Mouse (Mus musculus): ENCODE measurements around the gene Fam234b. TPM values are rescaled to one million over a fixed set of nuclear protein-coding genes. Genes with fewer than 3 reads are reported as not detected.
A peak's percentile ranks its signal among the peaks of the same experiment; 100 is the strongest.

Gene Fam234b
- polyA plus RNA-seq, 1 experiment: 14.2 TPM

GRCm38 (mm10) chr6:135200122-135200957, 2.6 kb downstream of the Fam234b start:
- H3K27ac ChIP-seq (ENCODE audit: insufficient read depth, low read depth, low read length): peak overlapping the region; percentile 67; the same call in 1 of the 2 replicates
- WGBS: 60% methylated on average over 16 of the region's 16 CpGs
- no peaks in the 10 kb centered on the region for H3K27me3 ChIP-seq (replicated peaks; ENCODE audit: control insufficient read depth, insufficient read depth, low read length)
- H3K4me1 ChIP-seq (ENCODE audit: control insufficient read depth, insufficient read depth, low read length): no peaks in the 10 kb centered on the region
- H3K4me3 ChIP-seq (ENCODE audit: insufficient read depth, low read depth, low read length): no peak overlapping the region
- no peaks in the 10 kb centered on the region for H3K36me3 ChIP-seq (ENCODE audit: control insufficient read depth, insufficient read depth, low read length)
- DNase-seq: peak; percentile 74
- TF ChIP-seq CTCF (conservative IDR thresholded peaks at IDR 0.05; ENCODE audit: insufficient read depth, insufficient read length, low read depth, low read length): no peak

- 96% methylated on average over 6 of the region's 6 CpGs for WGBS
- Histone ChIP-seq H3K4me3 (ENCODE audit: insufficient read depth, low read depth, low read length) (no peak overlapping the region), H3K36me3 (ENCODE audit: control insufficient read depth, insufficient read depth, low read length) (no peaks in the 10 kb centered on the region), H3K27me3 (replicated peaks; ENCODE audit: control insufficient read depth, insufficient read depth, low read length) (no peaks in the 10 kb centered on the region), H3K27ac (ENCODE audit: insufficient read depth, low read depth, low read length) (no peak overlapping the region), H3K4me1 (ENCODE audit: control insufficient read depth, insufficient read depth, low read length) (no peaks in the 10 kb centered on the region)
- DNase-seq: no peak
- no peak for TF ChIP-seq CTCF (conservative IDR thresholded peaks at IDR 0.05; ENCODE audit: insufficient read depth, insufficient read length, low read depth, low read length)
- no peak for TF ChIP-seq POLR2A (IDR thresholded peaks at IDR 0.05; ENCODE audit: low read depth, low read length)
These were observed 4.9 kb downstream of the Fam234b start for GRCm38 (mm10) chr6:135202668-135203067.

GRCm38 (mm10) chr6:135203737-135204136, 6.0 kb downstream of the Fam234b start:
- no peaks in the 10 kb centered on the region for H3K36me3 ChIP-seq (ENCODE audit: control insufficient read depth, insufficient read depth, low read length)
- WGBS: 80% methylated on average over 6 of the region's 6 CpGs
- H3K27ac ChIP-seq (ENCODE audit: insufficient read depth, low read depth, low read length): no peak overlapping the region
- no peaks in the 10 kb centered on the region for H3K27me3 ChIP-seq (replicated peaks; ENCODE audit: control insufficient read depth, insufficient read depth, low read length)
- TF ChIP-seq POLR2A (IDR thresholded peaks at IDR 0.05; ENCODE audit: low read depth, low read length) (no peak), CTCF (conservative IDR thresholded peaks at IDR 0.05; ENCODE audit: insufficient read depth, insufficient read length, low read depth, low read length) (no peak)
- H3K4me3 ChIP-seq (ENCODE audit: insufficient read depth, low read depth, low read length): no peak overlapping the region
- H3K4me1 ChIP-seq (ENCODE audit: control insufficient read depth, insufficient read depth, low read length): no peaks in the 10 kb centered on the region
- no peak for DNase-seq

- Histone ChIP-seq H3K4me3 (ENCODE audit: insufficient read depth, low read depth, low read length) (no peak overlapping the region), H3K36me3 (ENCODE audit: control insufficient read depth, insufficient read depth, low read length) (no peaks in the 10 kb centered on the region), H3K27me3 (replicated peaks; ENCODE audit: control insufficient read depth, insufficient read depth, low read length) (no peaks in the 10 kb centered on the region), H3K4me1 (ENCODE audit: control insufficient read depth, insufficient read depth, low read length) (no peaks in the 10 kb centered on the region), H3K27ac (ENCODE audit: insufficient read depth, low read depth, low read length) (no peak overlapping the region)
- TF ChIP-seq POLR2A (IDR thresholded peaks at IDR 0.05; ENCODE audit: low read depth, low read length) (no peak), CTCF (conservative IDR thresholded peaks at IDR 0.05; ENCODE audit: insufficient read depth, insufficient read length, low read depth, low read length) (no peak)
- WGBS: 82% methylated on average over 4 of the region's 4 CpGs
- no peak for DNase-seq
These were observed 7.1 kb downstream of the Fam234b start for GRCm38 (mm10) chr6:135204869-135205268.

- Histone ChIP-seq H3K4me1 (ENCODE audit: control insufficient read depth, insufficient read depth, low read length) (no peaks in the 10 kb centered on the region), H3K4me3 (ENCODE audit: insufficient read depth, low read depth, low read length) (no peak overlapping the region), H3K27me3 (replicated peaks; ENCODE audit: control insufficient read depth, insufficient read depth, low read length) (no peaks in the 10 kb centered on the region), H3K27ac (ENCODE audit: insufficient read depth, low read depth, low read length) (no peak overlapping the region), H3K36me3 (ENCODE audit: control insufficient read depth, insufficient read depth, low read length) (no peaks in the 10 kb centered on the region)
- TF ChIP-seq CTCF (conservative IDR thresholded peaks at IDR 0.05; ENCODE audit: insufficient read depth, insufficient read length, low read depth, low read length) (no peak), POLR2A (IDR thresholded peaks at IDR 0.05; ENCODE audit: low read depth, low read length) (no peak)
- no peak for DNase-seq
- 82% methylated on average over 4 of the region's 4 CpGs for WGBS
These were observed 8.0 kb downstream of the Fam234b start for GRCm38 (mm10) chr6:135205802-135206201.

- H3K27me3 ChIP-seq (replicated peaks; ENCODE audit: control insufficient read depth, insufficient read depth, low read length): no peaks in the 10 kb centered on the region
- H3K27ac ChIP-seq (ENCODE audit: insufficient read depth, low read depth, low read length): no peak overlapping the region
- no peak overlapping the region for H3K4me3 ChIP-seq (ENCODE audit: insufficient read depth, low read depth, low read length)
- DNase-seq: no peak
- H3K4me1 ChIP-seq (ENCODE audit: control insufficient read depth, insufficient read depth, low read length): no peaks in the 10 kb centered on the region
- H3K36me3 ChIP-seq (ENCODE audit: control insufficient read depth, insufficient read depth, low read length): no peaks in the 10 kb centered on the region
- TF ChIP-seq CTCF (conservative IDR thresholded peaks at IDR 0.05; ENCODE audit: insufficient read depth, insufficient read length, low read depth, low read length): no peak
- TF ChIP-seq POLR2A (IDR thresholded peaks at IDR 0.05; ENCODE audit: low read depth, low read length): no peak
- WGBS: 76% methylated on average over 8 of the region's 8 CpGs
These were observed 9.1 kb downstream of the Fam234b start for GRCm38 (mm10) chr6:135206909-135207308.

GRCm38 (mm10) chr6:135211169-135211568, 13.4 kb downstream of the Fam234b start:
- 86% methylated on average over 7 of the region's 7 CpGs for WGBS
- Histone ChIP-seq H3K27ac (ENCODE audit: insufficient read depth, low read depth, low read length) (no peak overlapping the region), H3K4me1 (ENCODE audit: control insufficient read depth, insufficient read depth, low read length) (no peaks in the 10 kb centered on the region), H3K27me3 (replicated peaks; ENCODE audit: control insufficient read depth, insufficient read depth, low read length) (no peaks in the 10 kb centered on the region), H3K36me3 (ENCODE audit: control insufficient read depth, insufficient read depth, low read length) (no peaks in the 10 kb centered on the region), H3K4me3 (ENCODE audit: insufficient read depth, low read depth, low read length) (no peak overlapping the region)
- TF ChIP-seq POLR2A (IDR thresholded peaks at IDR 0.05; ENCODE audit: low read depth, low read length) (no peak), CTCF (conservative IDR thresholded peaks at IDR 0.05; ENCODE audit: insufficient read depth, insufficient read length, low read depth, low read length) (no peak)
- DNase-seq: no peak
